Mouse (Mus musculus): ENCODE measurements at regions not wholly inside any gene's neighbourhood (a gene's known extent, or its start where the extent isn't known, plus 50 kb on each side); places are given as distances from the start of the nearest gene placed in this dataset.

- H3K27me3 ChIP-seq (ENCODE audit: control insufficient read depth, insufficient read depth, insufficient read length), result no peaks in the 10 kb centered on the region
- TF ChIP-seq FOSL1 (IDR thresholded peaks at IDR 0.05; ENCODE audit: insufficient read depth, low read length, poor library complexity, severe bottlenecking) (no peak), USF1 (IDR thresholded peaks at IDR 0.05; ENCODE audit: low read depth) (no peak), MYOG (IDR thresholded peaks at IDR 0.05; ENCODE audit: control insufficient read depth, extremely low read depth, insufficient read length) (no peak), MYOD1 (IDR thresholded peaks at IDR 0.05; ENCODE audit: control insufficient read depth, insufficient read length, low read depth) (no peak), CEBPB (IDR thresholded peaks at IDR 0.05; ENCODE audit: low read depth) (no peak), CTCF (IDR thresholded peaks at IDR 0.05; ENCODE audit: control insufficient read depth, insufficient read depth, insufficient read length) (no peak), MAX (IDR thresholded peaks at IDR 0.05) (no peak)
- no peaks in the 10 kb centered on the region for H3K36me3 ChIP-seq (ENCODE audit: control insufficient read depth, insufficient read depth)
Observed at GRCm38 (mm10) chr13:48083807-48084206, 177.2 kb upstream of the Id4 start.

GRCm38 (mm10) chr13:48094275-48095035 lies 166.6 kb upstream of the Id4 start:
- H3K79me3 ChIP-seq (ENCODE audit: low read depth), result no peaks in the 10 kb centered on the region
- no peak overlapping the region for H3K4me3 ChIP-seq (ENCODE audit: insufficient read depth, poor library complexity, severe bottlenecking)
- TF ChIP-seq USF1 (IDR thresholded peaks at IDR 0.05; ENCODE audit: low read depth) (no peak), FOSL1 (IDR thresholded peaks at IDR 0.05; ENCODE audit: insufficient read depth, low read length, poor library complexity, severe bottlenecking) (no peak), CEBPB (IDR thresholded peaks at IDR 0.05; ENCODE audit: low read depth) (no peak), MYOD1 (IDR thresholded peaks at IDR 0.05; ENCODE audit: control insufficient read depth, insufficient read length, low read depth) (no peak), MAX (IDR thresholded peaks at IDR 0.05) (no peak), MYOG (IDR thresholded peaks at IDR 0.05; ENCODE audit: control insufficient read depth, extremely low read depth, insufficient read length) (no peak), CTCF (IDR thresholded peaks at IDR 0.05; ENCODE audit: control insufficient read depth, insufficient read depth, insufficient read length) (no peak)
- no peak overlapping the region for H3ac ChIP-seq (ENCODE audit: control insufficient read depth, insufficient read length, low read depth)
- no peaks in the 10 kb centered on the region for H3K79me2 ChIP-seq (ENCODE audit: control insufficient read depth, insufficient read depth)
- H3K27me3 ChIP-seq (ENCODE audit: control insufficient read depth, insufficient read depth, insufficient read length), result no peaks in the 10 kb centered on the region
- no peaks in the 10 kb centered on the region for H3K36me3 ChIP-seq (ENCODE audit: control insufficient read depth, insufficient read depth)

More at GRCm38 (mm10) chr13:48083807-48084206, 177.2 kb upstream of the Id4 start:
- no peaks in the 10 kb centered on the region for H3K79me2 ChIP-seq (ENCODE audit: control insufficient read depth, insufficient read depth)
- H3K79me3 ChIP-seq (ENCODE audit: low read depth), result no peaks in the 10 kb centered on the region
- no peak overlapping the region for H3K4me3 ChIP-seq (ENCODE audit: insufficient read depth, poor library complexity, severe bottlenecking)
- H3ac ChIP-seq (ENCODE audit: control insufficient read depth, insufficient read length, low read depth), result no peak overlapping the region

DNA sequence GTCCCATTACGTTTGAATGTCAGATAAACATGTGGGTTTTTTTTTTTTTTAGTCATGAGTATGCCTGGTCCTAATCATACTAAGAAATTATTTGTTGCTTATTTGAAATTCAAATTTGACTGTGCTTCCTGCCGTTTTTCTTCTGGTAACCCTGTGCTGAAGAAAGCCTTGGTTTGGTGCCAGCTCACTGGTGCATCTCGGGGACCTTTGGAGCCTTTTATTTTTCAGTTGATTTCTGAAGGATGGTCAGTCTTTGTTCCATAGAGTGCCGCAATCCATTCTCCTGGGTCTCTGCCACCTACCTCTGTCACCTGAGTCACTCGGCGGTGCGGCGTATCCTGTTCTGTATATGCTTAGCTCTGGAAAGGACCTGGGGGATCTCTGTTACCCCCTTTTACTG lies 158.9 kb upstream of the Id4 start:
- H3K27me3 ChIP-seq (ENCODE audit: control insufficient read depth, insufficient read depth, insufficient read length), result no peaks in the 10 kb centered on the region
- no peaks in the 10 kb centered on the region for H3K79me3 ChIP-seq (ENCODE audit: low read depth)
- H3K36me3 ChIP-seq (ENCODE audit: control insufficient read depth, insufficient read depth), result no peaks in the 10 kb centered on the region
- TF ChIP-seq MAX (IDR thresholded peaks at IDR 0.05) (no peak), USF1 (IDR thresholded peaks at IDR 0.05; ENCODE audit: low read depth) (no peak), MYOG (IDR thresholded peaks at IDR 0.05; ENCODE audit: control insufficient read depth, extremely low read depth, insufficient read length) (no peak), MYOD1 (IDR thresholded peaks at IDR 0.05; ENCODE audit: control insufficient read depth, insufficient read length, low read depth) (no peak), CTCF (IDR thresholded peaks at IDR 0.05; ENCODE audit: control insufficient read depth, insufficient read depth, insufficient read length) (no peak), CEBPB (IDR thresholded peaks at IDR 0.05; ENCODE audit: low read depth) (no peak), FOSL1 (IDR thresholded peaks at IDR 0.05; ENCODE audit: insufficient read depth, low read length, poor library complexity, severe bottlenecking) (no peak)
- no peaks in the 10 kb centered on the region for H3K79me2 ChIP-seq (ENCODE audit: control insufficient read depth, insufficient read depth)
- H3K4me3 ChIP-seq (ENCODE audit: insufficient read depth, poor library complexity, severe bottlenecking), result no peak overlapping the region
- no peak overlapping the region for H3ac ChIP-seq (ENCODE audit: control insufficient read depth, insufficient read length, low read depth)

DNA sequence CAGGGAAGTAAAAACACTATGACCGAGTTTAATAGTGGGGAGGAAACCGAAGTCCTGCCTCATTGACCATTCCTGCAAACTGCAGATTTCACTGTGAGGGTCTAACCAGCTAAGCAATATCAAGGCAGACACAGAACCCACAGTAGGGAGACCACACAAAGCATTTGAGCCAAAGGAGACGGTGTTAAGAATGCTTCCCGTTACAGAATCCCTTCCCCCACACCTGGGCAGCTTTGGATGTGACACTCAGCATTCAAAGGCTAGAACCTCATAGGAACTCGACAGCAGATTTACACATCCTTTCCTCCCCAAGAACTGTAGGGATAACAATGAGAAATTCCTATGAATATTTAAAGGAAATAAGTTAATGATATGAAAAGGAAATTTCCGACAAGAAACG lies 158.5 kb upstream of the Id4 start:
- Histone ChIP-seq H3K27me3 (ENCODE audit: control insufficient read depth, insufficient read depth, insufficient read length) (no peaks in the 10 kb centered on the region), H3K79me3 (ENCODE audit: low read depth) (no peaks in the 10 kb centered on the region), H3K4me3 (ENCODE audit: insufficient read depth, poor library complexity, severe bottlenecking) (no peak overlapping the region), H3K36me3 (ENCODE audit: control insufficient read depth, insufficient read depth) (no peaks in the 10 kb centered on the region), H3ac (ENCODE audit: control insufficient read depth, insufficient read length, low read depth) (no peak overlapping the region), H3K79me2 (ENCODE audit: control insufficient read depth, insufficient read depth) (no peaks in the 10 kb centered on the region)
- TF ChIP-seq FOSL1 (IDR thresholded peaks at IDR 0.05; ENCODE audit: insufficient read depth, low read length, poor library complexity, severe bottlenecking) (no peak), MYOG (IDR thresholded peaks at IDR 0.05; ENCODE audit: control insufficient read depth, extremely low read depth, insufficient read length) (no peak), USF1 (IDR thresholded peaks at IDR 0.05; ENCODE audit: low read depth) (no peak), MYOD1 (IDR thresholded peaks at IDR 0.05; ENCODE audit: control insufficient read depth, insufficient read length, low read depth) (no peak), CEBPB (IDR thresholded peaks at IDR 0.05; ENCODE audit: low read depth) (no peak), CTCF (IDR thresholded peaks at IDR 0.05; ENCODE audit: control insufficient read depth, insufficient read depth, insufficient read length) (no peak), MAX (IDR thresholded peaks at IDR 0.05) (no peak)

DNA sequence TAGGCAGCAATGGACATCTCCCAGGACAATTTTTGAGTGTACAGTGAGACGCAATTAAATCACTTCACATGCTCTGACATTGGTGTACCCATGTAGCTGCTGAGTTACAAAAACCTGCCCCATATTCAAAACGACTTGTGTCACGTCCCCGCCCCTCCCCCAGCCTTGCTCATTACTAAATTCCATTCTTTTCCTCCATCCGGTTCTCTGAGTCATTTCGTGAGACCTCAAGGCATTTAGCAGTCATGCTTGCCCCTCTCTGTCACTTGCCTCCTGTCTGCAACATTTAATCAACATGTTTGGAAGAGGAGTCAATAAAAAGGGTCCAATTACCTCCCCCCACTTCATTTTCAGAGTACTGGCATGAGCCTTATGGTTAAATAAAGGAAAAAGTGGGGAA lies 156.3 kb upstream of the Id4 start:
- H3K4me3 ChIP-seq (ENCODE audit: insufficient read depth, poor library complexity, severe bottlenecking), result no peak overlapping the region
- no peak overlapping the region for H3ac ChIP-seq (ENCODE audit: control insufficient read depth, insufficient read length, low read depth)
- no peaks in the 10 kb centered on the region for H3K27me3 ChIP-seq (ENCODE audit: control insufficient read depth, insufficient read depth, insufficient read length)
- H3K79me2 ChIP-seq (ENCODE audit: control insufficient read depth, insufficient read depth), result no peaks in the 10 kb centered on the region
- TF ChIP-seq FOSL1 (IDR thresholded peaks at IDR 0.05; ENCODE audit: insufficient read depth, low read length, poor library complexity, severe bottlenecking), result peak; percentile 47
- no peak for TF ChIP-seq CTCF (IDR thresholded peaks at IDR 0.05; ENCODE audit: control insufficient read depth, insufficient read depth, insufficient read length)
- no peak for TF ChIP-seq MAX (IDR thresholded peaks at IDR 0.05)
- TF ChIP-seq CEBPB (IDR thresholded peaks at IDR 0.05; ENCODE audit: low read depth), result no peak
- no peak for TF ChIP-seq MYOD1 (IDR thresholded peaks at IDR 0.05; ENCODE audit: control insufficient read depth, insufficient read length, low read depth)
- no peak for TF ChIP-seq USF1 (IDR thresholded peaks at IDR 0.05; ENCODE audit: low read depth)
- no peak for TF ChIP-seq MYOG (IDR thresholded peaks at IDR 0.05; ENCODE audit: control insufficient read depth, extremely low read depth, insufficient read length)
- no peaks in the 10 kb centered on the region for H3K36me3 ChIP-seq (ENCODE audit: control insufficient read depth, insufficient read depth)
- no peaks in the 10 kb centered on the region for H3K79me3 ChIP-seq (ENCODE audit: low read depth)

Measured in C2C12 (cell line).